Mouse (Mus musculus) olfactory bulb, adult 2 months (tissue): ENCODE measurements around the gene Fam25c.

Experiments
- CTCF ChIP-seq: fragments of 200-500 bp; IDR thresholded peaks from 2 replicates; pipeline ENCODE4 v1.5.1; 2012; ENCODE audit warnings: low read depth, mild to moderate bottlenecking, low read length, moderate library complexity; ENCODE audit not compliant: insufficient read depth
- POLR2A ChIP-seq: fragments of 200-500 bp; IDR thresholded peaks from 2 replicates; pipeline ENCODE4 v1.6.1; 2012; ENCODE audit warnings: mild to moderate bottlenecking, low read depth, low read length, moderate library complexity; ENCODE audit not compliant: insufficient read depth

GRCm38 (mm10) chr14:34353326-34353725, 1.9 kb downstream of the Fam25c start:
- TF ChIP-seq CTCF (no peak), POLR2A (no peak)
